In genomic region chr17:25273706-25274501, GRCm38 (mm10) we compare ENCODE assay signal across 8 mouse cellular contexts. TPM values are rescaled to one million over a fixed set of nuclear protein-coding genes. Genes with fewer than 3 reads are reported as not detected.
DNase-seq lines count a peak whose midpoint lies in the region; ATAC-seq and TF ChIP-seq lines count a peak whose summit lies in the region.

No protein-coding gene starts in this region.

- TF ChIP-seq POLR2A in kidney, adult 2 months (IDR thresholded peaks at IDR 0.05; ENCODE audit: low read depth, low read length): no peak

- peak; percentile 85 for ATAC-seq in embryonic facial prominence, embryonic 13.5 days (ENCODE audit: insufficient number of reproducible peaks, insufficient read depth, low FRiP score, low TSS enrichment, low read depth)
- peak; percentile 84 for ATAC-seq in limb, embryonic 13.5 days (ENCODE audit: low FRiP score, low read depth)
- ATAC-seq in midbrain, embryonic 16.5 days: peak; percentile 87

- H3K27me3 ChIP-seq in embryonic facial prominence, embryonic 13.5 days: no peaks in the 10 kb centered on the region
- H3K27me3 ChIP-seq in kidney, adult 2 months (replicated peaks; ENCODE audit: control insufficient read depth, insufficient read depth, low read length): no peaks in the 10 kb centered on the region
- no peaks in the 10 kb centered on the region; the same call in 1 of the 2 replicates for H3K27me3 ChIP-seq in limb, embryonic 13.5 days
- H3K27me3 ChIP-seq in midbrain, embryonic 16.5 days (ENCODE audit: control insufficient read depth, insufficient read depth, low read depth, low read length): no peaks in the 10 kb centered on the region

- H3K36me3 ChIP-seq in embryonic facial prominence, embryonic 13.5 days: peaks cover 17% of the 10 kb centered on the region
- H3K36me3 ChIP-seq in kidney, adult 2 months (ENCODE audit: control insufficient read depth, insufficient read depth, low read length): no peaks in the 10 kb centered on the region; the same call in 1 of the 2 replicates
- H3K36me3 ChIP-seq in limb, embryonic 13.5 days: peaks cover 11% of the 10 kb centered on the region
- H3K36me3 ChIP-seq in midbrain, embryonic 16.5 days (ENCODE audit: control insufficient read depth, insufficient read depth, low read length): no peaks in the 10 kb centered on the region

- H3K4me1 ChIP-seq in embryonic facial prominence, embryonic 13.5 days: peaks cover 34% of the 10 kb centered on the region
- peaks cover 19% of the 10 kb centered on the region for H3K4me1 ChIP-seq in kidney, adult 2 months (ENCODE audit: control insufficient read depth, insufficient read depth, low read length)
- peaks cover 34% of the 10 kb centered on the region for H3K4me1 ChIP-seq in limb, embryonic 13.5 days
- H3K4me1 ChIP-seq in midbrain, embryonic 16.5 days (ENCODE audit: control insufficient read depth, insufficient read depth, low read length): peaks cover 26% of the 10 kb centered on the region

- peak overlapping the region; percentile 98 for H3K4me3 ChIP-seq in embryonic facial prominence, embryonic 13.5 days
- H3K4me3 ChIP-seq in kidney, adult 2 months (ENCODE audit: insufficient read depth, low read depth, low read length): peak overlapping the region; percentile 97
- peak overlapping the region; percentile 99 for H3K4me3 ChIP-seq in limb, embryonic 13.5 days
- peak overlapping the region; percentile 81 for H3K4me3 ChIP-seq in midbrain, embryonic 16.5 days (ENCODE audit: low read depth, low read length)

- H3K27ac ChIP-seq in embryonic facial prominence, embryonic 13.5 days: peak overlapping the region; percentile 98
- H3K27ac ChIP-seq in kidney, adult 2 months (ENCODE audit: insufficient read depth, low read depth, low read length): peak overlapping the region; percentile 100
- peak overlapping the region; percentile 94 for H3K27ac ChIP-seq in limb, embryonic 13.5 days
- H3K27ac ChIP-seq in midbrain, embryonic 16.5 days (ENCODE audit: low read length): peak overlapping the region; percentile 100

- under 1% methylated on average over 39 of the region's 45 CpGs for WGBS in embryonic facial prominence, embryonic 13.5 days
- WGBS in kidney, adult 2 months: under 1% methylated on average over 45 of the region's 45 CpGs
- under 1% methylated on average over 41 of the region's 45 CpGs for WGBS in limb, embryonic 13.5 days
- WGBS in midbrain, embryonic 16.5 days: under 1% methylated on average over 35 of the region's 45 CpGs

- H3K4me2 ChIP-seq in embryonic facial prominence, embryonic 13.5 days: peak overlapping the region; percentile 96
- H3K4me2 ChIP-seq in limb, embryonic 13.5 days (replicated peaks): peak overlapping the region; percentile 100
- H3K4me2 ChIP-seq in midbrain, embryonic 16.5 days (ENCODE audit: low read length): peak overlapping the region; percentile 50

- H3K9ac ChIP-seq in embryonic facial prominence, embryonic 13.5 days: peak overlapping the region; percentile 97
- H3K9ac ChIP-seq in limb, embryonic 13.5 days: peak overlapping the region; percentile 100
- H3K9ac ChIP-seq in midbrain, embryonic 16.5 days (ENCODE audit: low read depth, low read length): peak overlapping the region; percentile 98

- DNase-seq in 3134 (ENCODE audit: extremely low read depth, insufficient read length, low spot score): peak; percentile 92
- peak; percentile 92 for DNase-seq in adrenal gland, postnatal 36 days
- DNase-seq in heart, adult 18-20 months: peak; percentile 97 to 99
- peak; percentile 100 for DNase-seq in kidney, adult 2 months
- DNase-seq in spleen, postnatal 10 days (ENCODE audit: low spot score in 2 of 2): peak; percentile 85 to 93

- H3K9me3 ChIP-seq in embryonic facial prominence, embryonic 13.5 days: no peaks in the 10 kb centered on the region
- no peaks in the 10 kb centered on the region for H3K9me3 ChIP-seq in limb, embryonic 13.5 days
- no peaks in the 10 kb centered on the region for H3K9me3 ChIP-seq in midbrain, embryonic 16.5 days (replicated peaks; ENCODE audit: control insufficient read depth, low read length, poor library complexity, severe bottlenecking)

- peak; percentile 63 for TF ChIP-seq CTCF in kidney, adult 2 months (conservative IDR thresholded peaks at IDR 0.05; ENCODE audit: insufficient read depth, insufficient read length, low read depth, low read length)

RNA-seq across cellular contexts. Expression of gene Ube2i, which starts 0.5 kb away (rescaled TPM):
- total RNA-seq in adrenal gland, postnatal 36 days (2021): 100 to 1,000 TPM; 242 to 248 TPM
- 631 and 713 TPM in 2 replicates for polyA plus RNA-seq in embryonic facial prominence, embryonic 13.5 days (2015; fragmentation: Nextera tagmentation; extraction: Ambion mirVana)
- total RNA-seq in heart, adult 18-20 months (2021): 100 to 1,000 TPM in 1 of 2 experiments, 10 to 100 TPM in 1; 90.7 to 105 TPM
- polyA plus RNA-seq in kidney, adult 2 months (2012; rRNA removed): 110 and 128 TPM in 2 replicates
- polyA plus RNA-seq in limb, embryonic 13.5 days (2015; fragmentation: Nextera tagmentation; extraction: Ambion mirVana): 679 and 685 TPM in 2 replicates
- 489 and 542 TPM in 2 replicates for polyA plus RNA-seq in midbrain, embryonic 16.5 days (2015; fragmentation: Nextera tagmentation; extraction: Ambion mirVana)

RNA-seq across cellular contexts. Expression of gene Baiap3, which starts 17.7 kb away (rescaled TPM):
- total RNA-seq in adrenal gland, postnatal 36 days (2021): 10 to 100 TPM in 1 of 2 experiments, 1 to 10 TPM in 1; 6.9 to 10.7 TPM
- 1.8 and 2.2 TPM in 2 replicates for polyA plus RNA-seq in embryonic facial prominence, embryonic 13.5 days (2015; fragmentation: Nextera tagmentation; extraction: Ambion mirVana)
- total RNA-seq in heart, adult 18-20 months (2021): 1 to 10 TPM in 1 of 2 experiments, under 1 TPM in 1; 0.62 to 1.3 TPM
- 5.6 and 6.9 TPM in 2 replicates for polyA plus RNA-seq in kidney, adult 2 months (2012; rRNA removed)
- 1.1 and 1.7 TPM in 2 replicates for polyA plus RNA-seq in limb, embryonic 13.5 days (2015; fragmentation: Nextera tagmentation; extraction: Ambion mirVana)
- polyA plus RNA-seq in midbrain, embryonic 16.5 days (2015; fragmentation: Nextera tagmentation; extraction: Ambion mirVana): 30.2 and 38.1 TPM in 2 replicates

RNA-seq across cellular contexts. Expression of gene Prss34, which starts 24.3 kb away (rescaled TPM):
- under 1 TPM; 0.30 to 0.43 TPM for total RNA-seq in adrenal gland, postnatal 36 days (2021)
- polyA plus RNA-seq in embryonic facial prominence, embryonic 13.5 days (2015; fragmentation: Nextera tagmentation; extraction: Ambion mirVana): 0.51 and 0.79 TPM in 2 replicates
- under 1 TPM; 0.46 to 0.50 TPM for total RNA-seq in heart, adult 18-20 months (2021)
- not detected in 2 replicates for polyA plus RNA-seq in kidney, adult 2 months (2012; rRNA removed)
- polyA plus RNA-seq in limb, embryonic 13.5 days (2015; fragmentation: Nextera tagmentation; extraction: Ambion mirVana): 0.70 and 0.78 TPM in 2 replicates
- not detected in 2 replicates for polyA plus RNA-seq in midbrain, embryonic 16.5 days (2015; fragmentation: Nextera tagmentation; extraction: Ambion mirVana)

RNA-seq across cellular contexts. Expression of gene Tsr3, which starts 33.9 kb away (rescaled TPM):
- total RNA-seq in adrenal gland, postnatal 36 days (2021): 10 to 100 TPM; 23.1 to 29.0 TPM
- polyA plus RNA-seq in embryonic facial prominence, embryonic 13.5 days (2015; fragmentation: Nextera tagmentation; extraction: Ambion mirVana): 54.4 and 57.2 TPM in 2 replicates
- 1 to 10 TPM; 7.7 to 9.5 TPM for total RNA-seq in heart, adult 18-20 months (2021)
- polyA plus RNA-seq in kidney, adult 2 months (2012; rRNA removed): 20.0 and 21.6 TPM in 2 replicates
- 57.0 and 59.4 TPM in 2 replicates for polyA plus RNA-seq in limb, embryonic 13.5 days (2015; fragmentation: Nextera tagmentation; extraction: Ambion mirVana)
- polyA plus RNA-seq in midbrain, embryonic 16.5 days (2015; fragmentation: Nextera tagmentation; extraction: Ambion mirVana): 57.4 and 61.2 TPM in 2 replicates

RNA-seq across cellular contexts. Expression of gene Gnptg, which starts 34.0 kb away (rescaled TPM):
- total RNA-seq in adrenal gland, postnatal 36 days (2021): 10 to 100 TPM; 41.2 to 43.2 TPM
- polyA plus RNA-seq in embryonic facial prominence, embryonic 13.5 days (2015; fragmentation: Nextera tagmentation; extraction: Ambion mirVana): 33.9 and 34.3 TPM in 2 replicates
- 10 to 100 TPM; 14.8 to 15.9 TPM for total RNA-seq in heart, adult 18-20 months (2021)
- polyA plus RNA-seq in kidney, adult 2 months (2012; rRNA removed): 121 and 123 TPM in 2 replicates
- polyA plus RNA-seq in limb, embryonic 13.5 days (2015; fragmentation: Nextera tagmentation; extraction: Ambion mirVana): 34.9 and 35.5 TPM in 2 replicates
- polyA plus RNA-seq in midbrain, embryonic 16.5 days (2015; fragmentation: Nextera tagmentation; extraction: Ambion mirVana): 99.8 and 114 TPM in 2 replicates

Comparison
In these comparisons a context has a peak if more than half of its experiments do, and no peak if none do; other contexts are left out.
1. Peak in every context shown above with its lines: DNase-seq, ATAC-seq, H3K4me3 ChIP-seq and H3K27ac ChIP-seq.
2. H3K4me2 ChIP-seq: peak in every context shown above with its lines; median percentile 100 in limb, embryonic 13.5 days; 96 in embryonic facial prominence, embryonic 13.5 days; 50 in midbrain, embryonic 16.5 days.